Mouse (Mus musculus) thymus, postnatal 25 days (tissue): ENCODE data around the gene Trpc7.
A peak's percentile ranks its signal among the peaks of the same experiment; 100 is the strongest.

Experiments used
- DNase-seq: peaks from one replicate; pipeline ENCODE4 v3.0.0; 2022

Trpc7 gene

GRCm38 (mm10) chr13:56782621-56783020, 113.2 kb downstream of the Trpc7 start:
- no peak for DNase-seq

- no peak for DNase-seq
These were observed 114.1 kb downstream of the Trpc7 start for GRCm38 (mm10) chr13:56781697-56782096.

- DNase-seq = no peak
These were observed 114.9 kb downstream of the Trpc7 start for GRCm38 (mm10) chr13:56780746-56781469.

GRCm38 (mm10) chr13:56774304-56774703, 121.5 kb downstream of the Trpc7 start:
- no peak for DNase-seq

GRCm38 (mm10) chr13:56773262-56773870, 122.4 kb downstream of the Trpc7 start:
- DNase-seq = no peak

- DNase-seq = no peak
These were observed 123.2 kb downstream of the Trpc7 start for GRCm38 (mm10) chr13:56772592-56772991.

GRCm38 (mm10) chr13:56770786-56771185, 125.0 kb downstream of the Trpc7 start:
- DNase-seq = peak; percentile 30

- no peak for DNase-seq
These were observed 125.6 kb downstream of the Trpc7 start for GRCm38 (mm10) chr13:56770136-56770578.

GRCm38 (mm10) chr13:56769431-56769830, 126.4 kb downstream of the Trpc7 start:
- no peak for DNase-seq

- no peak for DNase-seq
These were observed 129.6 kb downstream of the Trpc7 start for GRCm38 (mm10) chr13:56766211-56766610.

- no peak for DNase-seq
These were observed 130.3 kb downstream of the Trpc7 start for GRCm38 (mm10) chr13:56765284-56766032.

- DNase-seq = no peak
These were observed 133.2 kb downstream of the Trpc7 start for GRCm38 (mm10) chr13:56762446-56763229.

GRCm38 (mm10) chr13:56758492-56758891, 137.3 kb downstream of the Trpc7 start:
- DNase-seq = peak; percentile 87

GRCm38 (mm10) chr13:56757201-56757600, 138.6 kb downstream of the Trpc7 start:
- DNase-seq = no peak

GRCm38 (mm10) chr13:56755871-56756270, 139.9 kb downstream of the Trpc7 start:
- DNase-seq = peak; percentile 77

- peak; percentile 50 for DNase-seq
These were observed 142.4 kb downstream of the Trpc7 start, which contains the start of gene Gm45623 for GRCm38 (mm10) chr13:56753192-56753951. Gene Gm45623, minus strand, starts transcription at chr13:56753827.

- DNase-seq = peak; percentile 32
These were observed 143.2 kb downstream of the Trpc7 start for GRCm38 (mm10) chr13:56752474-56753191.

- DNase-seq = peak; percentile 51
These were observed 144.0 kb downstream of the Trpc7 start for GRCm38 (mm10) chr13:56751774-56752173.

- DNase-seq = peak; percentile 34
These were observed 146.4 kb downstream of the Trpc7 start for GRCm38 (mm10) chr13:56749377-56749776.

- DNase-seq = peak; percentile 53
These were observed 148.2 kb downstream of the Trpc7 start for GRCm38 (mm10) chr13:56747554-56747953.
